Mouse (Mus musculus) myocyte (in vitro differentiated cells): ENCODE results near the gene Vps13d.

Experiments used
- E2F4 ChIP-seq: IDR thresholded peaks from one replicate; pipeline ENCODE4 v1.6.1; 2011; ENCODE audit warnings: mild to moderate bottlenecking, control low read depth, moderate library complexity; ENCODE audit not compliant: insufficient read depth
- MAX ChIP-seq: IDR thresholded peaks from one replicate; pipeline ENCODE4 v1.6.1; 2011; ENCODE audit warnings: low read depth, mild to moderate bottlenecking, control low read depth
- POLR2A ChIP-seq: IDR thresholded peaks from one replicate; pipeline ENCODE4 v1.6.1; 2011; ENCODE audit warnings: low read depth, mild to moderate bottlenecking, control low read depth, moderate library complexity; ENCODE audit not compliant: insufficient read length
- REST ChIP-seq: IDR thresholded peaks from one replicate; pipeline ENCODE4 v1.6.1; 2011; ENCODE audit warnings: mild to moderate bottlenecking, control low read depth, moderate library complexity; ENCODE audit not compliant: insufficient read depth, insufficient read length

DNA sequence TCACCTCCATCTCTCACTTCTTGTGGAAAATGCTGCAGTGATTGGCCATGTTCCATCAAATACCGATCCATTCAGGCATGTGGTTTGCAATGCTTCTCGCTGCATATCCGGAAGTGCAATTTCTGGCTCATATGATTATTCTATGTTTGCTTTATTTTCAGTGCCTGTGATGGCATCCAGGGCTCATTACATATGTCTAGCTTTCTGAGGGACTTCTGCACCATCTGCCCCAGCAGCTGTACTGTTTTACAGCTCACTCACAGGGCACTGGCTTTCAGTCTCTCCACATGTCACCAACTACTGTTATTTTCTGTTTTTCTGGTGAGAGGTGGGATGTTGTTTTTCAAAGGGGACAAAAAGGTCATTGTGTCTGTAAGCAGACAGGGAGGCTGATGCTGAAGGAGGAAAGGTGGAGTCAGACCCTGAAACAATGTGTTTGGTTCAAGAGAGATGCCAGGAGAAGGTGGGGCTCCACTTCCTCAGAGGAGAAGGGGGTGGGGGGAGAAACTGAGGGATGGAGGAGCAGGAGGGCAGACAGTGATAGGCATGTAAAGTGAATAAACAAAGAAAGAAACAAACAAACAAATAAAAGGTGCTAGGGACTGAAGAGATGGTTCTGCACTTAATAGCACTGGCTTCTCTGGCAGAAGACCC is 13.0 kb upstream of the Vps13d start:
- no peak for TF ChIP-seq REST
- TF ChIP-seq E2F4 = no peak
- TF ChIP-seq MAX = no peak
- no peak for TF ChIP-seq POLR2A
